Mouse (Mus musculus): Measurements from ENCODE around the gene Pml. TPM values are rescaled to one million over a fixed set of nuclear protein-coding genes. Genes with fewer than 3 reads are reported as not detected.

Pml gene
- polyA plus RNA-seq, 1 experiment = 6.8 TPM

DNA sequence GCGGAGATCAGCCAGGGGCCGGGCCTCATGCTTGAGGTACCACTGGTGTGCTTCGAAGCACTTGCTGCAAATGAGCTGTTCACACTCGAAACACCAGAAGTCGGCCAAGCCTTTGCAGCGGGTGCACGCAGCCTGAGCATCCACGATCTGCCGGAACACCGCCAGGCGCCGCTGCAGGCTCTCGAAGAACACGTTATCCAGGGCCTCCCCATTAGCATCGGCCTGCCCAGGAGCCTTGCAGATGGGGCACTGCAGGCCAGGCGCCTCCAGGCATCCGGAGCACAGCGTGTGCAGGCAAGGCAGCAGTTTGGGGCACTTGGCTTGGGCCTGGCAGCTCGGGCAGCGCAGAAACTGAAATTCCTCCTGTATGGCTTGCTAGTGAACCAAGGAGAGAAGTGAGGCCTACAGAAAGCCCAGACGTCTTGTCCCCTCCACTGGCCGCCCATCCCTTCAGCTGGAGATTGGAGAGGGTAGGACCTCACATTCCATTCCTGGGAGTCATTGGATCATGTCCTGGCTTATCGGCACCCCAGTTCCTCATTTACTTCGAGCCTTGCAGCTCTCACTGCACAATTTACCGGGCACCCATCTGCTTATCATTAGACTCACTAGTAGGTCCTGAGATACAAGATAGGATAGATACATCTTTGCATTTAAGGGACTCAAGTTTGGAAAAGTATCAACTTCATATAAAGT is 2.4 kb downstream of the Pml start:
- TF ChIP-seq TAL1 (IDR thresholded peaks at IDR 0.05; ENCODE audit: low read length) = no peak; the same call in 2 of the 3 replicates
- TF ChIP-seq GATA1 (IDR thresholded peaks at IDR 0.05; ENCODE audit: low read length) = peak; percentile 59
- Histone ChIP-seq H3K9me3 (ENCODE audit: control insufficient read depth, low read length) (no peaks in the 10 kb centered on the region), H3K36me3 (ENCODE audit: control insufficient read depth) (peaks cover 57% of the 10 kb centered on the region), H3K4me1 (ENCODE audit: control insufficient read depth) (peaks cover 84% of the 10 kb centered on the region), H3K27me3 (ENCODE audit: control insufficient read depth) (no peaks in the 10 kb centered on the region), H3K4me3 (replicated peaks) (peak overlapping the region; percentile 90)

DNA sequence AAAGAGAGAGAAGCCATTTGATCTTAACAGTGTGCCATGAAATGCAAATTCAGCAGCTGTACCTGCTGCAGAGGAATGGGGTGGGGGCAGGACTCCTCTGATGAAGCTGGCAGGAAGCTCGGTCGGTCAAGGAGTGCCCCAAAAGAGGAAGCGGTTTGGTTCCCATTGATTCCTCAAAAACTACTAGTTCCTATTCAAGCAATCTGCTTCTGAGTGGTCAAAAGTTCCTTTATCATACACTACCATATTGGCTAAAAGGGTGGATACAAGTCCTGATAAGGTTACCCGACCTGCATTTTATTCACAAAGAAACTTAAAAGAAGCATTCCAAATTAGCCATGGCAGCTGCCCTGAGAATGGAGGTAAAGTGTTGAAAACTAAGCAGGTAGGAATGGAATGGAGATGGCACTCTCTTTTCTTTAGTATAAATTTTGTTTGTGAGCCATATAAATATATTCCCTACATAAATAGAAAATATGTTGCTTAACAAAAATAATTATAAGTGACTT is 3.4 kb downstream of the Pml start:
- Histone ChIP-seq H3K4me1 (ENCODE audit: control insufficient read depth) (peaks cover 91% of the 10 kb centered on the region), H3K4me3 (replicated peaks) (peak overlapping the region; percentile 90), H3K27me3 (ENCODE audit: control insufficient read depth) (no peaks in the 10 kb centered on the region), H3K36me3 (ENCODE audit: control insufficient read depth) (peaks cover 68% of the 10 kb centered on the region), H3K9me3 (ENCODE audit: control insufficient read depth, low read length) (no peaks in the 10 kb centered on the region)
- peak; percentile 42; the same call in 1 of the 3 replicates for TF ChIP-seq TAL1 (IDR thresholded peaks at IDR 0.05; ENCODE audit: low read length)
- peak; percentile 67 for TF ChIP-seq GATA1 (IDR thresholded peaks at IDR 0.05; ENCODE audit: low read length)

DNA sequence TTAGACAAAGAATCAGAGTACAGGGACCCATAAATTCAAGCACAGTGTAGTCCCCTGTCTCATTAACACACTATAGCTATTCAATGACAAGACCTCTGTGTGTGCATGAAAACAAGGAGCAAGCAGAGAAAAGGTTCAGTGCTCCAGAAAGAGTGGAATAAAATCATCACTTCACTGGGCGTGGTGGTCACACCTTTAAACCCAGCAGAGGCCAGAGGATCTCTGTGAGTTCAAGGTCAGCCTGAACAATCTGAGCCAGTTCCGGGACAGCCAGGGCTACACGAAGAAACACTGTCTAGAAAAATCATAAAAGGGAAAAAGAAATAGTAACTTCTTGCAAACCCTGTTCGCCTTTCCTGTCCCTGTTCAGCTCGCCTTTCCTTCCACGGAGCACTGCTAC is 5.9 kb downstream of the Pml start:
- H3K27me3 ChIP-seq (ENCODE audit: control insufficient read depth) = no peaks in the 10 kb centered on the region
- no peaks in the 10 kb centered on the region for H3K9me3 ChIP-seq (ENCODE audit: control insufficient read depth, low read length)
- peaks cover 74% of the 10 kb centered on the region for H3K4me1 ChIP-seq (ENCODE audit: control insufficient read depth)
- H3K4me3 ChIP-seq (replicated peaks) = peak overlapping the region; percentile 1
- peaks cover 89% of the 10 kb centered on the region for H3K36me3 ChIP-seq (ENCODE audit: control insufficient read depth)
- TF ChIP-seq GATA1 (IDR thresholded peaks at IDR 0.05; ENCODE audit: low read length) = no peak

DNA sequence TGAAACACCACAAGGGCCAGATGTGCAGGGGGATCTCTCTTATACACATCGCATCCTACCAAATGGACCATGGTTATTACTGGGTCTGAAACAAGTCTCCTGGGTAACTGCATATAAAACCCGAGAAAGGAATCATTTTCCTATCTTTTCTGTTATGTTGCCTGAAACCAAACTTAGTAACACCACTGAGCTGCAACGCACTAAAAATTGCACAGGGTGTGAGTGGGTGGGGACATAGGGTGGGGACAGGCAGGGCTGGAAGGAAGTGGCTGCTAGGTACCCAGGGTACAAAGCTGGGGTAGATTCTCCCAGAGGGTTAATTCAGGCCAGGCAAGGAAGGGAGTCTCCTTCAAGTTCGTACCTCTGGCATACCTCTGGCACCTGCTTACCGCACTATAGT is 6.9 kb downstream of the Pml start:
- H3K27me3 ChIP-seq (ENCODE audit: control insufficient read depth) = no peaks in the 10 kb centered on the region
- H3K4me1 ChIP-seq (ENCODE audit: control insufficient read depth) = peaks cover 70% of the 10 kb centered on the region
- peak overlapping the region; percentile 10 for H3K4me3 ChIP-seq (replicated peaks)
- H3K9me3 ChIP-seq (ENCODE audit: control insufficient read depth, low read length) = no peaks in the 10 kb centered on the region
- TF ChIP-seq TAL1 (IDR thresholded peaks at IDR 0.05; ENCODE audit: low read length) = no peak
- no peak for TF ChIP-seq GATA1 (IDR thresholded peaks at IDR 0.05; ENCODE audit: low read length)
- H3K36me3 ChIP-seq (ENCODE audit: control insufficient read depth) = peaks cover 91% of the 10 kb centered on the region

DNA sequence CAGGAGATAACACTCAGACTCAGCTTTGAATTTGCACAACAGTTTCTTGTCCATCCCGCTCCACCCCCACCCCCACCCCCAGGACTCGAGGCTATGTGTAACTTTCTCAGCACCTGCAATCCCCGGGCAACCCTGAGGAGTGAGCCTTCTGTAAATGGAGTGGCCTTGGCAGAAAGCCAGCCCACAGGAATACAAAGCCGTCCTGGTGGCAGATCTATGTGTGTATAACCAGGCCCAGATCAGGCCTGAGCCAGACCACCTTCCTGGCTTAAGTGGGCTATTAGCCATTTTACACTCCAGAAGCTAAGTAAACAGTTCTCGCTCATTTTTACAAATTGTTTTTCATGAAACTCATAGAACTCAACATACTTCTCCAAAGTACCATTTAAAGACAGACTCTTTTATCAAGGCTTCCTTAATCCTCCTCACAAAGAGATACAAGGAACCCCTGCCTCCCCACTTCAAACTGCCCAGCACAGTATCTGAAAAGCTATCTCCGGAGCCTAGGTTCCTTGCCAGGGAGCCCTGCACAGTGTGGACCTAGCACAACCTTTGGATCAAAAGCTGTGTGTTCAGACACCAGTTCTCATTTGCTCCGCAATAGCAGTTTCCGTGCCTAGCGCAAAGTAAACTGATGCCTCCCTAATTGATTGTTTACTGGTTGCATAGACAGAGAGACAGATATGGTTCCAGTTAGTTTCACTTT is 7.7 kb downstream of the Pml start:
- Histone ChIP-seq H3K36me3 (ENCODE audit: control insufficient read depth) (peaks cover 91% of the 10 kb centered on the region), H3K9me3 (ENCODE audit: control insufficient read depth, low read length) (no peaks in the 10 kb centered on the region), H3K4me1 (ENCODE audit: control insufficient read depth) (peaks cover 65% of the 10 kb centered on the region), H3K27me3 (ENCODE audit: control insufficient read depth) (no peaks in the 10 kb centered on the region), H3K4me3 (replicated peaks) (no peak overlapping the region)
- TF ChIP-seq GATA1 (IDR thresholded peaks at IDR 0.05; ENCODE audit: low read length) (no peak), TAL1 (IDR thresholded peaks at IDR 0.05; ENCODE audit: low read length) (no peak)

DNA sequence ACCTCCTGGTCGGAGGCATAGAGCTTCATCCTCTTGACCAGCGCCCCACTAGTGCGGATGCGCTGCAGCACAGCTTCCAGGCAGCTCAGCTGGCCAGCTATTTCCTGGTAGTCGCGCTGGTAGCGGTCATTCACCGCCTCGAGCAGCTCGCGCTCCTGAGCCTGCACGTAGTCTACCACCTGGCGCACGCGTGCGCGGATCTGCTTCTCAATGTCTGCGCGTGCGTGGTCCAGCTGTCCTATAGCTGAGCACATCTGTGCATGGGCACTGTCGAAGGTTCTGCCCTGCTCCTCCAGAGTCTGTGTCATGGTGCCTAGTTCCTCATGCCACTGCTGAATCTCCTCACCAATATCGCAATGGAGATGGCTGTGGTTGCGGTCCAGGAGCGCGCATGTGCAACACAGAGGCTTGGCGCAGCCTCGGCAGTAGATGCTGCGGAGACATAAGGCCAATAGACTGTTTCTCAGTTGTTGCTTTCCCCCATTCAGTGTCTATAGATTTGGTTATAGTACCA is 15.0 kb downstream of the Pml start:
- Histone ChIP-seq H3K36me3 (ENCODE audit: control insufficient read depth) (peaks cover 88% of the 10 kb centered on the region), H3K9me3 (ENCODE audit: control insufficient read depth, low read length) (no peaks in the 10 kb centered on the region), H3K4me1 (ENCODE audit: control insufficient read depth) (peaks cover 13% of the 10 kb centered on the region), H3K4me3 (replicated peaks) (no peak overlapping the region), H3K27me3 (ENCODE audit: control insufficient read depth) (no peaks in the 10 kb centered on the region)
- TF ChIP-seq TAL1 (IDR thresholded peaks at IDR 0.05; ENCODE audit: low read length) = no peak
- no peak for TF ChIP-seq GATA1 (IDR thresholded peaks at IDR 0.05; ENCODE audit: low read length)

GRCm38 (mm10) chr9:58232374-58232773 is 17.2 kb downstream of the Pml start:
- Histone ChIP-seq H3K27me3 (ENCODE audit: control insufficient read depth) (no peaks in the 10 kb centered on the region), H3K9me3 (ENCODE audit: control insufficient read depth, low read length) (no peaks in the 10 kb centered on the region), H3K4me3 (replicated peaks) (no peak overlapping the region), H3K36me3 (ENCODE audit: control insufficient read depth) (peaks cover 91% of the 10 kb centered on the region), H3K4me1 (ENCODE audit: control insufficient read depth) (peaks cover 7% of the 10 kb centered on the region)
- no peak for TF ChIP-seq TAL1 (IDR thresholded peaks at IDR 0.05; ENCODE audit: low read length)
- TF ChIP-seq GATA1 (IDR thresholded peaks at IDR 0.05; ENCODE audit: low read length) = no peak

- TF ChIP-seq TAL1 (IDR thresholded peaks at IDR 0.05; ENCODE audit: low read length) (no peak), GATA1 (IDR thresholded peaks at IDR 0.05; ENCODE audit: low read length) (no peak)
- peaks cover 91% of the 10 kb centered on the region for H3K36me3 ChIP-seq (ENCODE audit: control insufficient read depth)
These were observed 17.8 kb downstream of the Pml start for GRCm38 (mm10) chr9:58231746-58232145.

DNA sequence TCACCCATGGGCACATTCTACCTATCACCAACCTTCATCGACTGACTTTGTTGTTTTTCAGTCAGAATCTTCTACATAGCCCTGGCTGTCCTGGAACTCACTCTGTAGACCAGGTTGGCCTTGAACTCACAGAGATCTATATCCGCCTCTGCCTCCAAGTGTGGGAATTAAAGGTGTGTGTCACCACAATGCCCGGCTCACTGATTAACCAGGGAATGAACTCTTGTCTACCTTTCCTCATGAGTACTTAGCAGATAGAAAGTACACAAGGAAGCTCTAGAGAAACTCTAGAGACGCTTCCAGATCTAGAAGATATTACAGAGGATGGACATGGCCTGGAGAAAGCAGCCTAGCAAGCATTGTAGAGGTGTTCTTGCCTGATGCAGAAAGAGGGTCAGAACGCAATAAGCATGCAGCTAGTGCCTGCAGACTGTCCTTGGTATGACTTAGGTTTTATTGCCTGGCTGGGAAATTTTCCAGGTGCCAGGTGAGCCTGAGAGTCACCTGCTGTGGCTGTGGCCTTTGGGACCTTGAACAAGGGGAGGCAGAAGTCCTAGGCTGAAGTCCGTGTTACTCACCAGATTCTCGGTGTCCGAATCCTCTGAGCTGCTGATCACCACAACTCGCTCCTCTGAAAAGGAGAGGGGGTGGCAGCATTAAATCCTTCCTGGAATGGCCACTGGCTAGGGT is 20.7 kb downstream of the Pml start:
- Histone ChIP-seq H3K36me3 (ENCODE audit: control insufficient read depth) (peaks cover 99% of the 10 kb centered on the region), H3K4me3 (replicated peaks) (no peak overlapping the region), H3K9me3 (ENCODE audit: control insufficient read depth, low read length) (no peaks in the 10 kb centered on the region), H3K27me3 (ENCODE audit: control insufficient read depth) (no peaks in the 10 kb centered on the region), H3K4me1 (ENCODE audit: control insufficient read depth) (peaks cover 14% of the 10 kb centered on the region)
- no peak for TF ChIP-seq TAL1 (IDR thresholded peaks at IDR 0.05; ENCODE audit: low read length)
- TF ChIP-seq GATA1 (IDR thresholded peaks at IDR 0.05; ENCODE audit: low read length) = no peak

More at GRCm38 (mm10) chr9:58231746-58232145, 17.8 kb downstream of the Pml start:
- H3K9me3 ChIP-seq (ENCODE audit: control insufficient read depth, low read length) = no peaks in the 10 kb centered on the region
- no peak overlapping the region for H3K4me3 ChIP-seq (replicated peaks)
- no peaks in the 10 kb centered on the region for H3K27me3 ChIP-seq (ENCODE audit: control insufficient read depth)
- peaks cover 7% of the 10 kb centered on the region for H3K4me1 ChIP-seq (ENCODE audit: control insufficient read depth)
